Mouse (Mus musculus): ENCODE measurements around the gene Wfdc9.

DNA sequence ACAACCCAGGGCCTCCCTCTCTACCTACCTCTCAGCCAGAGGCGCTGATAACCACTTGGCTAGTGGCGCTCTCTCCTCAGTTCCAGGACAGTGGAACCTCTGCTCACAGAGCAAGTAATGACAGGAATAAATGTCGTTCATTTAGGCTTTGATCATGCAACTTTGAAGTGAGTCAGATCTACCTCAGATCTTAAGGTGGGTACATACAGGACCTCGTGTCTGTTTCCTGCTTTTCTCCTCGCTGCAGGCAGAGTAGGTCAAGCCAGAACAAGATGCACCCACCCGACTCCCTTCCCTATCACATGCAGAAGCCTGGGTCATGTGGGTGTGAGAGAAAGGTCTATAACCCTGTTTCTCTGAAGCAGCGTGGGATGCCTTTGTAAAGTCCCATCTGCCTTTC, 17.6 kb upstream of the Wfdc9 start, which contains the start of gene Wfdc11:
- TF ChIP-seq CTCF (IDR thresholded peaks at IDR 0.05; ENCODE audit: low read depth) (no peak), EP300 (IDR thresholded peaks at IDR 0.05; ENCODE audit: low read depth) (no peak)

Measured in liver, embryonic 14.5 days (tissue).